Mouse (Mus musculus): ENCODE data around the gene Gm47841. TPM values are rescaled to one million over a fixed set of nuclear protein-coding genes. Genes with fewer than 3 reads are reported as not detected.

Gene Gm47841
- polyA plus RNA-seq, 1 experiment: not detected

- WGBS: 86% methylated on average over 6 of the region's 6 CpGs
- H3K27me3 ChIP-seq (ENCODE audit: control insufficient read depth, insufficient read depth, low read length): no peaks in the 10 kb centered on the region
- H3K27ac ChIP-seq (ENCODE audit: insufficient read depth, low read length): no peak overlapping the region
- no peak for DNase-seq (ENCODE audit: low read depth in 1 of 2, low spot score in 2 of 2)
- no peaks in the 10 kb centered on the region for H3K4me1 ChIP-seq (ENCODE audit: control insufficient read depth, insufficient read depth, insufficient read length)
- TF ChIP-seq POLR2A (IDR thresholded peaks at IDR 0.05; ENCODE audit: low read depth, low read length) (no peak), CTCF (IDR thresholded peaks at IDR 0.05; ENCODE audit: extremely low read depth, insufficient read depth, insufficient read length, insufficient replicate concordance) (no peak)
- H3K36me3 ChIP-seq (ENCODE audit: control insufficient read depth, insufficient read depth, low read length): no peaks in the 10 kb centered on the region
- H3K4me3 ChIP-seq (ENCODE audit: extremely low read depth, insufficient read depth, insufficient read length): no peak overlapping the region
These were observed 35.8 kb downstream of the Gm47841 start for GRCm38 (mm10) chr15:101011352-101011751.

- DNase-seq (ENCODE audit: low read depth in 1 of 2, low spot score in 2 of 2): no peak
- H3K36me3 ChIP-seq (ENCODE audit: control insufficient read depth, insufficient read depth, low read length): no peaks in the 10 kb centered on the region
- no peaks in the 10 kb centered on the region for H3K4me1 ChIP-seq (ENCODE audit: control insufficient read depth, insufficient read depth, insufficient read length)
- TF ChIP-seq CTCF (IDR thresholded peaks at IDR 0.05; ENCODE audit: extremely low read depth, insufficient read depth, insufficient read length, insufficient replicate concordance): no peak
- no peak for TF ChIP-seq POLR2A (IDR thresholded peaks at IDR 0.05; ENCODE audit: low read depth, low read length)
- no peak overlapping the region for H3K27ac ChIP-seq (ENCODE audit: insufficient read depth, low read length)
- no peaks in the 10 kb centered on the region for H3K27me3 ChIP-seq (ENCODE audit: control insufficient read depth, insufficient read depth, low read length)
- H3K4me3 ChIP-seq (ENCODE audit: extremely low read depth, insufficient read depth, insufficient read length): no peak overlapping the region
- WGBS: 74% methylated on average over 14 of the region's 14 CpGs
These were observed 38.7 kb downstream of the Gm47841 start for GRCm38 (mm10) chr15:101008386-101009010.

- Histone ChIP-seq H3K4me3 (ENCODE audit: extremely low read depth, insufficient read depth, insufficient read length) (no peak overlapping the region), H3K27ac (ENCODE audit: insufficient read depth, low read length) (no peak overlapping the region), H3K4me1 (ENCODE audit: control insufficient read depth, insufficient read depth, insufficient read length) (no peaks in the 10 kb centered on the region), H3K27me3 (ENCODE audit: control insufficient read depth, insufficient read depth, low read length) (no peaks in the 10 kb centered on the region), H3K36me3 (ENCODE audit: control insufficient read depth, insufficient read depth, low read length) (no peaks in the 10 kb centered on the region)
- 57% methylated on average over 7 of the region's 7 CpGs for WGBS
- no peak for DNase-seq (ENCODE audit: low read depth in 1 of 2, low spot score in 2 of 2)
- TF ChIP-seq POLR2A (IDR thresholded peaks at IDR 0.05; ENCODE audit: low read depth, low read length): no peak
These were observed 40.0 kb downstream of the Gm47841 start for GRCm38 (mm10) chr15:101007236-101007635.

DNA sequence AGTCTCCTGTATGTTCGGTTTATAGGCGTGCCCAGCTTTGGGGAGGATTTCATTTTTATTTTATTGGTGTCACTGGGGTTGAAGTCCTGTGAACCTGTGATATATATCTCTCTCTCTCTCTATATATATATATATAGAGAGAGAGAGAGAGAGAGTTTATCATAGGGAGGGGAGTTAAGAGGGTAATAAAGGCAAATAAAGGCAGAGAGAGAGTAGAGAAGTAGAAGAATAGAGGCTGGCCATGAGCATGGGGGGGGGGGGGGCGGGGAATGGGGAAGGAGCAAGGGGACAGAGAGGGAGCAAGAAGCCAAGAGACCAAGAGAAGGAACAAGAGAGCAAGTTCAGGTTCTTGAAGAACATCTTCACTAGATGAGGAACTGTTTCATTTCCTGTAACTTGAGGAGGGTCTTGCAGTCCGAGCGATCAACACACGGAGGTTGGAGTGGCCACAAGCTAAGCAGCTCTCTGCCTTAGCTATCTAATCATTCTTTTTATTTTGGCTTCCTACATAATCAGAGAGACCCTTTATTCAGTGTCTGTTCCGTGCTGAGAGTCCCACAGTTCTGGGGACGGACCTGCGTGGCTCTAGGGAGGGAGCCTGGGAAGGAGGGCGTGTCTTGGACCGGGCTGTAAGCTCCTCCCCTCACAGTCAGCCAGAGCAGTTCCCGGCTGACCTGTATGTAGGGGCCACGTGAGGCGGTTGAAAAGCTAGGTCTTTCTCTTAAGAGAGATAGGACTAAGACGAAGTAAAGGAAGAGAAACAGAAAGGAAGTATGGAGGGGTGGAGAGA is 40.8 kb downstream of the Gm47841 start:
- no peaks in the 10 kb centered on the region for H3K4me1 ChIP-seq (ENCODE audit: control insufficient read depth, insufficient read depth, insufficient read length)
- 14% methylated on average over 14 of the region's 15 CpGs for WGBS
- peak overlapping the region; percentile 16; the same call in 1 of the 2 replicates for H3K4me3 ChIP-seq (ENCODE audit: extremely low read depth, insufficient read depth, insufficient read length)
- no peaks in the 10 kb centered on the region for H3K36me3 ChIP-seq (ENCODE audit: control insufficient read depth, insufficient read depth, low read length)
- TF ChIP-seq POLR2A (IDR thresholded peaks at IDR 0.05; ENCODE audit: low read depth, low read length) (no peak), CTCF (IDR thresholded peaks at IDR 0.05; ENCODE audit: extremely low read depth, insufficient read depth, insufficient read length, insufficient replicate concordance) (no peak)
- no peak overlapping the region for H3K27ac ChIP-seq (ENCODE audit: insufficient read depth, low read length)
- H3K27me3 ChIP-seq (ENCODE audit: control insufficient read depth, insufficient read depth, low read length): no peaks in the 10 kb centered on the region
- DNase-seq (ENCODE audit: low read depth in 1 of 2, low spot score in 2 of 2): no peak

- H3K4me3 ChIP-seq (ENCODE audit: extremely low read depth, insufficient read depth, insufficient read length): no peak overlapping the region
- no peaks in the 10 kb centered on the region for H3K27me3 ChIP-seq (ENCODE audit: control insufficient read depth, insufficient read depth, low read length)
- H3K4me1 ChIP-seq (ENCODE audit: control insufficient read depth, insufficient read depth, insufficient read length): no peaks in the 10 kb centered on the region
- WGBS: 80% methylated on average over 8 of the region's 8 CpGs
- no peak for TF ChIP-seq POLR2A (IDR thresholded peaks at IDR 0.05; ENCODE audit: low read depth, low read length)
- TF ChIP-seq CTCF (IDR thresholded peaks at IDR 0.05; ENCODE audit: extremely low read depth, insufficient read depth, insufficient read length, insufficient replicate concordance): no peak
- H3K27ac ChIP-seq (ENCODE audit: insufficient read depth, low read length): no peak overlapping the region
- H3K36me3 ChIP-seq (ENCODE audit: control insufficient read depth, insufficient read depth, low read length): no peaks in the 10 kb centered on the region
- DNase-seq (ENCODE audit: low read depth in 1 of 2, low spot score in 2 of 2): no peak
These were observed 41.5 kb downstream of the Gm47841 start for GRCm38 (mm10) chr15:101005717-101006116.

GRCm38 (mm10) chr15:101004538-101004937 is 42.7 kb downstream of the Gm47841 start:
- H3K27me3 ChIP-seq (ENCODE audit: control insufficient read depth, insufficient read depth, low read length): no peaks in the 10 kb centered on the region
- H3K4me1 ChIP-seq (ENCODE audit: control insufficient read depth, insufficient read depth, insufficient read length): no peaks in the 10 kb centered on the region
- no peak overlapping the region for H3K4me3 ChIP-seq (ENCODE audit: extremely low read depth, insufficient read depth, insufficient read length)
- no peak for DNase-seq (ENCODE audit: low read depth in 1 of 2, low spot score in 2 of 2)
- no peak for TF ChIP-seq CTCF (IDR thresholded peaks at IDR 0.05; ENCODE audit: extremely low read depth, insufficient read depth, insufficient read length, insufficient replicate concordance)
- TF ChIP-seq POLR2A (IDR thresholded peaks at IDR 0.05; ENCODE audit: low read depth, low read length): no peak
- WGBS: 86% methylated on average over 3 of the region's 3 CpGs
- H3K36me3 ChIP-seq (ENCODE audit: control insufficient read depth, insufficient read depth, low read length): no peaks in the 10 kb centered on the region
- H3K27ac ChIP-seq (ENCODE audit: insufficient read depth, low read length): no peak overlapping the region

DNA sequence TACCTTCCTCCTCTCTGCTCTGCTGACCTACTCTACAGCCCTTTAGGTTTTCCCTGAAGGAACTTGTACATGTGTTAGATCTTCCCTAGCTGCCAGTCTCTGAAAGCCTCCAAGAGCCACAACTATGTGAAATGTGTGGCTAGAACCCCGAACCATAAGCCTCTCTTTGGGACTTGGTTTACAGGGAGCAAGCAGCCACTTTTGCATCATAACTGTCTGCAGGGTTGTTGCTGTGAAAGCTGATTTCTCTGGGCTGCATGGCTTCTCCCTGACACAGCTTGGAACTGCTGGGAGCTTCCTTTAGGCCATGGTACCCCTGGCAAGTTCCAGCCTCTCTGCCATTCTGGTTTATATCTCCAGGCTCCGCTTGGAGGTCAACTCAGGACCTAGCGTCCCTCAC is 44.7 kb downstream of the Gm47841 start:
- H3K36me3 ChIP-seq (ENCODE audit: control insufficient read depth, insufficient read depth, low read length): no peaks in the 10 kb centered on the region
- no peak overlapping the region for H3K4me3 ChIP-seq (ENCODE audit: extremely low read depth, insufficient read depth, insufficient read length)
- H3K27ac ChIP-seq (ENCODE audit: insufficient read depth, low read length): no peak overlapping the region
- no peaks in the 10 kb centered on the region for H3K27me3 ChIP-seq (ENCODE audit: control insufficient read depth, insufficient read depth, low read length)
- 94% methylated on average over 3 of the region's 3 CpGs for WGBS
- no peak for TF ChIP-seq CTCF (IDR thresholded peaks at IDR 0.05; ENCODE audit: extremely low read depth, insufficient read depth, insufficient read length, insufficient replicate concordance)
- no peak for DNase-seq (ENCODE audit: low read depth in 1 of 2, low spot score in 2 of 2)
- no peaks in the 10 kb centered on the region for H3K4me1 ChIP-seq (ENCODE audit: control insufficient read depth, insufficient read depth, insufficient read length)
